Mouse (Mus musculus): ENCODE results near the gene Mpp3. TPM values are rescaled to one million over a fixed set of nuclear protein-coding genes. Genes with fewer than 3 reads are reported as not detected.

Gene Mpp3
- polyA plus RNA-seq, 1 experiment = 2.1 TPM

DNA sequence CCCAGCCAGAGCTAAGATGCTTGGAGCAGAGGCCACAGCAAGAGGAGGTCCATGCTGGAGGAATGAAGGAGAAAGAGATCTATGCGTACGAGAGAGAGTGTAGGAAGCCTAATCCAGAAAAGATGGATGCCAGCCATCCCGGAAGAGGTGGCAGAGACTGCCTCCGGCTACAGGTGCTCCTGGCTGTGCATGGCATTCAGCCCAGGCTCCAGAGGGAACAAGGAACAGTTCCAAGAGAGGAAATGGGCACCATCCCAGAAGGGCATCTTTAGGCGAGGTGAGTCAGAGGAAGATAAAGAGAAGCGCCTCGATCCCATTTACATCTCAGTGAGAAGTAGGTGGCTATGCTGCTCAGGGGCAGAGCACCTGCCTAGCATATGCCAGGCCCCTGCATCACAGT lies 2.9 kb upstream of the Mpp3 start:
- Histone ChIP-seq H3K27me3 (ENCODE audit: control insufficient read depth, insufficient read depth, insufficient read length) (peaks cover 37% of the 10 kb centered on the region), H3K4me3 (no peak overlapping the region), H3K79me2 (ENCODE audit: control insufficient read depth, insufficient read depth) (no peaks in the 10 kb centered on the region), H3K4me2 (ENCODE audit: low read depth) (no peak overlapping the region), H3ac (ENCODE audit: control insufficient read depth, insufficient read length) (no peak overlapping the region), H3K36me3 (ENCODE audit: control insufficient read depth, insufficient read depth) (no peaks in the 10 kb centered on the region)
- TF ChIP-seq USF1 (IDR thresholded peaks at IDR 0.05; ENCODE audit: low read depth) = no peak
- TF ChIP-seq POLR2AphosphoS2 (IDR thresholded peaks at IDR 0.05; ENCODE audit: insufficient read length, low read depth) = no peak
- TF ChIP-seq E2F4 (IDR thresholded peaks at IDR 0.05; ENCODE audit: insufficient read depth) = no peak
- TF ChIP-seq MAX (IDR thresholded peaks at IDR 0.05; ENCODE audit: low read depth) = no peak
- TF ChIP-seq TCF12 (IDR thresholded peaks at IDR 0.05; ENCODE audit: insufficient read depth, poor library complexity, severe bottlenecking) = no peak
- TF ChIP-seq MYOG (IDR thresholded peaks at IDR 0.05; ENCODE audit: control insufficient read depth in 1 of 3, insufficient read depth in 1 of 3, insufficient read length in 2 of 3, low read depth in 2 of 3) = no peak
- no peak for TF ChIP-seq MYOD1 (IDR thresholded peaks at IDR 0.05; ENCODE audit: control insufficient read depth in 1 of 3, insufficient read length in 2 of 3, low read depth in 2 of 3)
- TF ChIP-seq SRF (IDR thresholded peaks at IDR 0.05; ENCODE audit: control insufficient read depth, insufficient read length, low read depth) = no peak
- no peak for TF ChIP-seq POLR2A (IDR thresholded peaks at IDR 0.05; ENCODE audit: insufficient read length, low read depth)
- no peak for TF ChIP-seq TCF3 (IDR thresholded peaks at IDR 0.05; ENCODE audit: insufficient read length, low read depth)
- no peak for TF ChIP-seq CEBPB (IDR thresholded peaks at IDR 0.05; ENCODE audit: insufficient read depth, poor library complexity, severe bottlenecking)

DNA sequence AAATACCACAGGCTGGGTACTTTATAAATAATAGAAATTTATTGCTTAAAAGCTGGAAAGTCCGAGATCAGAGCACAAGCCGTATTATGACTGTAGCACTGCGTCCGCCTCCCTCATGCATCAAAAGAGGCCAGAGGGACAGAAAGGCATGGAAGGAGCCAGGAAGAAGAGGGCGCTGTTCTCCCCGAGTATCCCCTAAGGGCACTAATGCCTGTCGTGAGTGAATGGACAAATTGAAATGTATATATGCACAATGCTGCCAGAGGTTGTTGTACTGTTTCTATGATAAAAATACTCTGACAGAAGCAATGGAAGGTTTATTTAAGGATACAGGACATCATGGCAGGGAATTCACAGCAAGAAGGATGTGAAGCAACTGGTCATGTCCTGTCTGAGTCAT lies 1.7 kb upstream of the Mpp3 start:
- Histone ChIP-seq H3K27me3 (ENCODE audit: control insufficient read depth, insufficient read depth, insufficient read length) (peaks cover 35% of the 10 kb centered on the region), H3K79me2 (ENCODE audit: control insufficient read depth, insufficient read depth) (no peaks in the 10 kb centered on the region), H3K4me2 (ENCODE audit: low read depth) (no peak overlapping the region), H3ac (ENCODE audit: control insufficient read depth, insufficient read length) (no peak overlapping the region), H3K36me3 (ENCODE audit: control insufficient read depth, insufficient read depth) (no peaks in the 10 kb centered on the region), H3K4me3 (no peak overlapping the region)
- TF ChIP-seq USF1 (IDR thresholded peaks at IDR 0.05; ENCODE audit: low read depth) = no peak
- TF ChIP-seq POLR2AphosphoS2 (IDR thresholded peaks at IDR 0.05; ENCODE audit: insufficient read length, low read depth) = no peak
- TF ChIP-seq TCF3 (IDR thresholded peaks at IDR 0.05; ENCODE audit: insufficient read length, low read depth) = no peak
- no peak for TF ChIP-seq TCF12 (IDR thresholded peaks at IDR 0.05; ENCODE audit: insufficient read depth, poor library complexity, severe bottlenecking)
- TF ChIP-seq MYOG (IDR thresholded peaks at IDR 0.05; ENCODE audit: control insufficient read depth in 1 of 3, insufficient read depth in 1 of 3, insufficient read length in 2 of 3, low read depth in 2 of 3) = no peak
- TF ChIP-seq MAX (IDR thresholded peaks at IDR 0.05; ENCODE audit: low read depth) = no peak
- no peak for TF ChIP-seq MYOD1 (IDR thresholded peaks at IDR 0.05; ENCODE audit: control insufficient read depth in 1 of 3, insufficient read length in 2 of 3, low read depth in 2 of 3)
- no peak for TF ChIP-seq POLR2A (IDR thresholded peaks at IDR 0.05; ENCODE audit: insufficient read length, low read depth)
- TF ChIP-seq CEBPB (IDR thresholded peaks at IDR 0.05; ENCODE audit: insufficient read depth, poor library complexity, severe bottlenecking) = no peak
- no peak for TF ChIP-seq SRF (IDR thresholded peaks at IDR 0.05; ENCODE audit: control insufficient read depth, insufficient read length, low read depth)
- no peak for TF ChIP-seq REST (IDR thresholded peaks at IDR 0.05; ENCODE audit: insufficient read depth, insufficient read length)
- no peak for TF ChIP-seq E2F4 (IDR thresholded peaks at IDR 0.05; ENCODE audit: insufficient read depth)

DNA sequence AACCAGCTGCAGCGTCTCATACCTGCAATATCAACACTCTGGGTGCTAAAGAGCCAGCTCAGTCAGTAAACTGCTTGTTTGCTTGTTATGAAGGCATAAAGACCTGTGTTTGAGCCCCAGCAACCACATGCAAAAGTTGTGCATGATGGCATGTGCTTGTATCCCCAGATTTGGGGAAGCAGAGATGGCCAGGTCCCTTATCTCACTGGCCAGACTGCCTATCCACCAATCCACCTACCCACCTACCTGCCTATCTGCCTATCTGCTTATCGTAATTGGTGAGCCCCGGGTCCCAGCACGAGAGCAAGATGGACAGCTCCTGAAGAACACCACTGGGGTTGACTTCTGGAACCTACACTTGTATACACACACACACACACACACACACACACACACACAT lies 1.0 kb upstream of the Mpp3 start:
- TF ChIP-seq TCF12 (IDR thresholded peaks at IDR 0.05; ENCODE audit: insufficient read depth, poor library complexity, severe bottlenecking) (no peak), CEBPB (IDR thresholded peaks at IDR 0.05; ENCODE audit: insufficient read depth, poor library complexity, severe bottlenecking) (no peak), MYOD1 (IDR thresholded peaks at IDR 0.05; ENCODE audit: control insufficient read depth in 1 of 3, insufficient read length in 2 of 3, low read depth in 2 of 3) (no peak), TCF3 (IDR thresholded peaks at IDR 0.05; ENCODE audit: insufficient read length, low read depth) (no peak), E2F4 (IDR thresholded peaks at IDR 0.05; ENCODE audit: insufficient read depth) (no peak), POLR2AphosphoS2 (IDR thresholded peaks at IDR 0.05; ENCODE audit: insufficient read length, low read depth) (no peak), REST (IDR thresholded peaks at IDR 0.05; ENCODE audit: insufficient read depth, insufficient read length) (no peak), POLR2A (IDR thresholded peaks at IDR 0.05; ENCODE audit: insufficient read length, low read depth) (no peak), MAX (IDR thresholded peaks at IDR 0.05; ENCODE audit: low read depth) (no peak), SRF (IDR thresholded peaks at IDR 0.05; ENCODE audit: control insufficient read depth, insufficient read length, low read depth) (no peak), USF1 (IDR thresholded peaks at IDR 0.05; ENCODE audit: low read depth) (no peak)
- Histone ChIP-seq H3K36me3 (ENCODE audit: control insufficient read depth, insufficient read depth) (no peaks in the 10 kb centered on the region), H3ac (ENCODE audit: control insufficient read depth, insufficient read length) (no peak overlapping the region), H3K4me2 (ENCODE audit: low read depth) (no peak overlapping the region), H3K27me3 (ENCODE audit: control insufficient read depth, insufficient read depth, insufficient read length) (peaks cover 32% of the 10 kb centered on the region), H3K79me2 (ENCODE audit: control insufficient read depth, insufficient read depth) (no peaks in the 10 kb centered on the region), H3K4me3 (no peak overlapping the region)

DNA sequence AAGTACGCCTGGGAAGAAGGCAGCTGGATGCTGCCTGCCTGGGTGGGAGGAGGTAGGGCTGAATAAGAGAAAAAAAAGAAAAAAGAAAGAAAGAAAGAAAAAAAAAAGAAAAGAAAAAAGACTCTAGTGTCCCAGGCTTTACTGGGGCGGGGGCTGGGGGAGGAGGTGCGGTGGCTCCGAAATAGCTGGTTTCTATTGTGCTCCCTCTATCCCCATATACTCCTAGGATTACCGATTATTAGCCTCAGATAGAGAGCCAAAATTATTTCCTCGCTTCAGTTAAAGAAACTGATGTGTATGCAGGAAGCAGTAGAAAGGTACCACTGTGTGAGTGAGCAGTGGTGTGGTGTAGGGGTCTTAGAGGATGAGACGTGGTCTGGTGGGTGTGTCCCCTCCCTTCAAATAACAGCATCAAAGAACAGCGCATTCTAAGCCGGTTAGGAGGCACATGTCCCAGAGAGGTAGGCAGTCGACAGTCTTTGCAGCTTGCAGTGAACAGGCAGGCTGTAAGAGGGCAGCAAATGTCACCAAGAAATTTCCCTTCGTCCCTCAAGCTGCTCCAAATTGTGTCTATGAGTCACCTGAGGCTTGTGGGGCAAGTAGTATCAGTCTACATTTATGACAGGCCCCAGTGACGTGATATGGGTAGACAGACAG lies 772 bp downstream of the Mpp3 start:
- Histone ChIP-seq H3K4me2 (ENCODE audit: low read depth) (peak overlapping the region; percentile 51), H3K79me2 (ENCODE audit: control insufficient read depth, insufficient read depth) (no peaks in the 10 kb centered on the region), H3K4me3 (peak overlapping the region; percentile 9), H3K36me3 (ENCODE audit: control insufficient read depth, insufficient read depth) (no peaks in the 10 kb centered on the region), H3K27me3 (ENCODE audit: control insufficient read depth, insufficient read depth, insufficient read length) (peaks cover 22% of the 10 kb centered on the region), H3ac (ENCODE audit: control insufficient read depth, insufficient read length) (no peak overlapping the region)
- TF ChIP-seq MYOD1 (IDR thresholded peaks at IDR 0.05; ENCODE audit: control insufficient read depth in 1 of 3, insufficient read length in 2 of 3, low read depth in 2 of 3) (no peak), TCF12 (IDR thresholded peaks at IDR 0.05; ENCODE audit: insufficient read depth, poor library complexity, severe bottlenecking) (no peak), E2F4 (IDR thresholded peaks at IDR 0.05; ENCODE audit: insufficient read depth) (no peak), TCF3 (IDR thresholded peaks at IDR 0.05; ENCODE audit: insufficient read length, low read depth) (no peak), REST (IDR thresholded peaks at IDR 0.05; ENCODE audit: insufficient read depth, insufficient read length) (no peak), MAX (IDR thresholded peaks at IDR 0.05; ENCODE audit: low read depth) (no peak), MYOG (IDR thresholded peaks at IDR 0.05; ENCODE audit: control insufficient read depth in 1 of 3, insufficient read depth in 1 of 3, insufficient read length in 2 of 3, low read depth in 2 of 3) (no peak), POLR2AphosphoS2 (IDR thresholded peaks at IDR 0.05; ENCODE audit: insufficient read length, low read depth) (no peak), USF1 (IDR thresholded peaks at IDR 0.05; ENCODE audit: low read depth) (no peak), SRF (IDR thresholded peaks at IDR 0.05; ENCODE audit: control insufficient read depth, insufficient read length, low read depth) (no peak), CEBPB (IDR thresholded peaks at IDR 0.05; ENCODE audit: insufficient read depth, poor library complexity, severe bottlenecking) (no peak), POLR2A (IDR thresholded peaks at IDR 0.05; ENCODE audit: insufficient read length, low read depth) (no peak)
